Mouse (Mus musculus): Measurements from ENCODE around the gene Magi1. TPM values are rescaled to one million over a fixed set of nuclear protein-coding genes. Genes with fewer than 3 reads are reported as not detected.

The Magi1 gene
- polyA plus RNA-seq, 1 experiment = 158 TPM

DNA sequence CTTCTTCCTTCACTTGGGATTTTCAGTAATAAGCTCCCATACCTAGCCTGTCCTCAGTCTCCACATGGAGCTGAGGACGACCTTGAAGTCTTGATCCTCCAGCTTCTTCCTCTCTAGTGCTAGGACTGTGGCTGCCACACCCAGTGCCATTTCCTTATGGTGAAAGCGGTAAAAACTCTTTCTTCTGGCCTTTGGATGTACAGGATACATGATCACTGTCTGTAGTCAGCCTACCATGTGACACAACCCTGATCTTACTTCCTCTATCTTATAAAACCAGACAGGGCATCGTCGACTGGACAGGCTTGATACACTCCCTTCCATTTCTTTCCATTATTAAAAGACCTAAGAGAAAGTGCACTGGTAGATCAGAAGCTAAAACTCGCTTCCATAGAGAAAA lies 413.7 kb downstream of the Magi1 start:
- 80% methylated on average over 5 of the region's 5 CpGs for WGBS
- no peak for TF ChIP-seq CTCF (IDR thresholded peaks at IDR 0.05; ENCODE audit: insufficient read depth, low read depth, low read length)
- no peak for TF ChIP-seq POLR2A (IDR thresholded peaks at IDR 0.05; ENCODE audit: insufficient read depth, low read depth, low read length)

DNA sequence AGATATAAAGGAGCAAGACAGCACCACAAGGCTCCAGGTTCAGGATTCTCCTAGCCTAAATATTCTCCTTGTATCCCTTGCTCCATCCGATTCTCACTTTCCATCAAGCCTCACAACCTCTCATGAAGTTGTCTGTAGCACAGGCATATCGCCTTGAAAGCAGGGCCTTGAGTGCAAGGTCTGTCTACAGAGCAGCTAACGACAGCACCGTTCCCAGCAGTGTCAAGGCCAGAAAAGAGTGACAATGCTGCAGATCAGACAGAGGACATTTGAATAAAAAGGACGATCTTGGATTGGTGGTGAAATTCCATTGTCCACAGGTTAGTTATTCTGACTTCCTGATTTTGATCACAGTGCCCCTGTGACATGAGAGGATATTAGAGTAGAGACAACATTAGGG lies 421.5 kb downstream of the Magi1 start:
- TF ChIP-seq POLR2A (IDR thresholded peaks at IDR 0.05; ENCODE audit: insufficient read depth, low read depth, low read length) (no peak), CTCF (IDR thresholded peaks at IDR 0.05; ENCODE audit: insufficient read depth, low read depth, low read length) (no peak)
- Histone ChIP-seq H3K4me1 (ENCODE audit: control insufficient read depth, insufficient read depth, low read length) (peaks cover 8% of the 10 kb centered on the region; the same call in 1 of the 2 replicates), H3K27ac (ENCODE audit: insufficient read depth, low read depth, low read length) (no peak overlapping the region), H3K4me3 (ENCODE audit: insufficient read depth, low read depth, low read length) (no peak overlapping the region)
- 90% methylated on average over 5 of the region's 5 CpGs for WGBS

More for the DNA sequence above, 413.7 kb downstream of the Magi1 start:
- no peak overlapping the region for H3K27ac ChIP-seq (ENCODE audit: insufficient read depth, low read depth, low read length)
- no peak overlapping the region for H3K4me3 ChIP-seq (ENCODE audit: insufficient read depth, low read depth, low read length)
- H3K4me1 ChIP-seq (ENCODE audit: control insufficient read depth, insufficient read depth, low read length) = peaks cover 4% of the 10 kb centered on the region; the same call in 1 of the 2 replicates

DNA sequence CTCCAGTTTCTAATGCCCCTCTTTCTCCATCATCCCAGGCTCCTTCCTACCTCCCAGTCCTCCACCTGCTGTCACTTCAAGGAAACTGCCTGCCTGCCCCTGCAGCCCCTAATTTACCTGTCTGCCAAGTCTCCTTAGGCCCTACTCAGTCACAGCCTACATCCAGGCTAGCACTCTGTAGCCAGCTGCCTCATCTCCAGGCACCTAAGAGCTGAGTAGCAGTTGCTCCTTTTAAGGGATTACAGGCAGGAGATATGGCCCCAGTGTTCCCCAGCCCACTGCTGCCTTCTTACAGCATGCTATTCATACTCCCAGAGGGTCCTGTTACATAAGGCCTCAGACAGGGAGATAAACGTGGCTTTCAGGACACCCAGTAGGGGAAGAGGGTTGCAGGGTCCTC lies 426.9 kb downstream of the Magi1 start:
- Histone ChIP-seq H3K4me1 (ENCODE audit: control insufficient read depth, insufficient read depth, low read length) (peaks cover 24% of the 10 kb centered on the region), H3K27ac (ENCODE audit: insufficient read depth, low read depth, low read length) (peak overlapping the region; percentile 96), H3K4me3 (ENCODE audit: insufficient read depth, low read depth, low read length) (no peak overlapping the region)
- 21% methylated on average over 1 of the region's 1 CpGs for WGBS
- TF ChIP-seq CTCF (IDR thresholded peaks at IDR 0.05; ENCODE audit: insufficient read depth, low read depth, low read length) (no peak), POLR2A (IDR thresholded peaks at IDR 0.05; ENCODE audit: insufficient read depth, low read depth, low read length) (no peak)

DNA sequence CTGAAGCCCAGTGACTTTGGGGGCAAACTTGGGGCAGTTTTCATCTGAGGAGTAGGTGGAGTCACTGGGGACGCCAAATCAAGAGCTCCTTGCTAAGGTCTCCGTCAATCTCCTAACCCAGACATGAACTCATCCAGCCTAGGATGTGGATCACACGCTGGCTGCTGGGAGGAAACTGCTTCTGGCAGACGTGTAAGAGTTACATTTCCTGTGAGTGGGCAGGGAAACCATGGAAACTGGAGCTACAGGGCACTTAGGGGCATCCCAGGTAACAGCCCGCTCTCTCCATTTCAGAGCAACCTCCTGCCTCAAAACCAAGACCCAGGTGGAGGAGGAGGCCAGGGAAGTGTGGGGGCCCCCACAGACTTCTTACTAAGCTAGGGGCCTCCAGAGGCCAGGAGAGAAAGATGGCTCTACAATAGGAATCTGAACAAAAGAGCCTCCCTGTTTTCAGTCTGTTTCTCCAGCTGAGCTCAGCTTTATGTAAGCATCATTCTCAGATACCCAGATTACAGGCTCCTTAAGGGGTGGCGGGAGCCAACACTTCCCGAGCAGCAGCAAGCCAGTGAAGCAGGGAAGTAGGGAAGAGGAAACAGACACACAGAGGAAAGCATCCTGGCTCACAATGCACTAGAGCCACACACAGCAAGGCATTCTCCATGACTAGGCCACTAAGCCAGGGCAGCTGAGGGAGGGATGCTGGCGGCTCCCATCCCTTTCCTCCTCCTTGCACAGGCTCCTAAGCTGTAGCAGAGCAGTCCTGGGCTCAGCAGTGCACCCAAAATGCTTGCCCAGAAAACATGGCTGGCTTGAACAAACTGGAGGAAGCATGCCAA lies 427.7 kb downstream of the Magi1 start:
- no peak for TF ChIP-seq POLR2A (IDR thresholded peaks at IDR 0.05; ENCODE audit: insufficient read depth, low read depth, low read length)
- H3K4me3 ChIP-seq (ENCODE audit: insufficient read depth, low read depth, low read length) = no peak overlapping the region
- WGBS = 23% methylated on average over 8 of the region's 8 CpGs
- peaks cover 24% of the 10 kb centered on the region for H3K4me1 ChIP-seq (ENCODE audit: control insufficient read depth, insufficient read depth, low read length)
- peak overlapping the region; percentile 96 for H3K27ac ChIP-seq (ENCODE audit: insufficient read depth, low read depth, low read length)

DNA sequence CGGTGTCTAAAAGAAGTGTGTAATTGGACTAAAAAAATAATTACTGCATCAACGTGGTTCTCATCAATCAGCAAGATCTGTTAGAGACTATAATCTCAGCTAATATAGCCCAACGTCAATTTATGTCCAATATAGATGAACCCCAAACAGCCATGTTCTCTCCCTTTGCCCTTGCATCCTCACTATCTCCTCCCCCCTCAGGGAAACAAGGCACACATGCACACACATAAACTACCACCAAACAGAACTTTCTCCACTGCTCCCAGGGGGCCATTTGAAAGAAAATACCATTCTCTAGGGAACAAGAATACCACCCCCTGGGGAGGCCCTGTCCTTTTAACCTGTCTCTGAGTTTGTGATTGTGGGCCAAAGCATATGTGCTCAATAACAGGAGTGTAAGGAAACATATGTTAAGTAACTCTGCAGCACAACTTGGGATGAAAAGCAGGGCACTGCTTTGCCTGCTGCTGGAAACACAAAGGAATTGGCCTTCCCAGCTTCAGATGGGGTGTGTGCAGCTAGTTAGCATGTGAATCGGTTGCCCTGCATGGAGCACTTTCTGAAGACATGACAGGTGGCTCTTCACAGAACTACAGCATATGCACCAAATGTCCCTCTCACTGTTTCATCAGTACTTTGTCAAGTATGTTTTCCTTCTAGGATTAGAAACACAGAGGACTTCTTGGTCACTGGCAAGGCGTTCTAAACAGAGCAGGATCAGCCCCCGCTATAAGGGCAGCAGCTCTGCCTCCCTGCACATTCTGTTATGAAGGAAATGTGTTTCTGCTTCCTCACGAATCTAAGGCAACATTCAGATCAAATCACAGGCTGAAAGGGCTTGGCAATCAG lies 434.6 kb downstream of the Magi1 start:
- no peak overlapping the region for H3K4me3 ChIP-seq (ENCODE audit: insufficient read depth, low read depth, low read length)
- peaks cover 17% of the 10 kb centered on the region for H3K4me1 ChIP-seq (ENCODE audit: control insufficient read depth, insufficient read depth, low read length)
- TF ChIP-seq POLR2A (IDR thresholded peaks at IDR 0.05; ENCODE audit: insufficient read depth, low read depth, low read length) = no peak
- TF ChIP-seq CTCF (IDR thresholded peaks at IDR 0.05; ENCODE audit: insufficient read depth, low read depth, low read length) = no peak
- peak overlapping the region; percentile 49 for H3K27ac ChIP-seq (ENCODE audit: insufficient read depth, low read depth, low read length)
- WGBS = 40% methylated on average over 7 of the region's 7 CpGs

DNA sequence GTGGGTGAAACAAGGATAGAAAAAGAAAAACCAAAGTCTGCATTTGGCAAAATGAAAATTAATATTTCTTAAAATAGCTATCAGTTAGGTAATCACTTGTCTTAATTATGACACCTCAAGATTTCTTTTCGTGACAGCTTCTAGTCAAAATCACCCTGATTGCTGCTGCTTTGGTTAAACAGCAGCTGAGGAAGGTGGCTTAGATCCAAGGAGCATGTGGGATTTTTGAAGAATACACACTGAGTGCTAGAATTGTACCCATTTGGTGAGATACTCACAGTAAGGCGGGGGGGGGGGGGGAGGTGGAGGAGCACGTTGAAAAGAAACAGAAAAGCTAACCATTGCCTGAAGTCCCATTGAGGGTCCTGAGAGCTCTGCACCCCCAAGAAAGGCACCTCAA lies 438.2 kb downstream of the Magi1 start:
- H3K27ac ChIP-seq (ENCODE audit: insufficient read depth, low read depth, low read length) = no peak overlapping the region
- peaks cover 10% of the 10 kb centered on the region for H3K4me1 ChIP-seq (ENCODE audit: control insufficient read depth, insufficient read depth, low read length)
- no peak overlapping the region for H3K4me3 ChIP-seq (ENCODE audit: insufficient read depth, low read depth, low read length)
- 47% methylated on average over 3 of the region's 3 CpGs for WGBS
- TF ChIP-seq POLR2A (IDR thresholded peaks at IDR 0.05; ENCODE audit: insufficient read depth, low read depth, low read length) (no peak), CTCF (IDR thresholded peaks at IDR 0.05; ENCODE audit: insufficient read depth, low read depth, low read length) (no peak)

DNA sequence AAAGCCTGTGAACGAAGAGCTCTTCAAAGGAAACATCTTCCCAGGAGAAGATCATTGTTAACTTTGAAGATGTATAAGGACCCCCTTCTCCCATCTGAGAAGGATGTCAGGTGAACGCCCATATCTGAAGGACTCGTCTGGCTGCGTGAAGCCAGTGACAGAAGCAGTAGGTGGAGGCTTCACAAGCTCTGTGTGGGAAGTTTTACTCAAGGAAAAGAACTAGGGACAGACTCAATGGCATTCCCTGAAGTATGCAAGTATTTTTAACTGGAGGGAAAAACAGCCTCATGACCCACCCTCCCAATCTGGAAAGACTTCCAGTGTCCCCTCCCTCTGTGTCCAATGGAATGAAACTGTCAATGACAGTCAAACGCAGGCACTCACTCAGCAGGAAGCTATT lies 438.6 kb downstream of the Magi1 start:
- Histone ChIP-seq H3K4me1 (ENCODE audit: control insufficient read depth, insufficient read depth, low read length) (peaks cover 9% of the 10 kb centered on the region), H3K4me3 (ENCODE audit: insufficient read depth, low read depth, low read length) (no peak overlapping the region), H3K27ac (ENCODE audit: insufficient read depth, low read depth, low read length) (no peak overlapping the region)
- 34% methylated on average over 5 of the region's 5 CpGs for WGBS
- TF ChIP-seq CTCF (IDR thresholded peaks at IDR 0.05; ENCODE audit: insufficient read depth, low read depth, low read length) (no peak), POLR2A (IDR thresholded peaks at IDR 0.05; ENCODE audit: insufficient read depth, low read depth, low read length) (no peak)

DNA sequence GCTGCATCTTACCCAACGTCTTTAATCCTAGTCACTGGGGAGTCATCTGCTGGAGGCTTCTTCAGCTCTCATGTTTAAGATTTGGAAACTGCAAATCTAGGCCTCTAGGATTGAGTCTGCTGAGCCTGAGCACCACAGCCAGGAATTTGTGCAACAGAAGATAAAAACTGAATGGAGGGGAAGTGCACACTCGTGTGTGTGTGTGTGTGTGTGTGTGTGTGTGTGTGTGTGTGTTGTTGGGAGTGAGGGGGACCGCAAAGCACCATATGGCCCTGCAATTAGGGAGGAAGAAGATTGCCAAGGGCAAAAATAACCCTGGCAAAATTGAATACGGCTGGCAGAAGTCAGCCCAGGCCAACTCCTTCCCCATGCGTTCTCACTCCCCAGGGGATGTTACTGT lies 439.1 kb downstream of the Magi1 start:
- WGBS = 29% methylated on average over 5 of the region's 5 CpGs
- H3K4me1 ChIP-seq (ENCODE audit: control insufficient read depth, insufficient read depth, low read length) = peaks cover 8% of the 10 kb centered on the region
- peak overlapping the region; percentile 64; the same call in 1 of the 2 replicates for H3K27ac ChIP-seq (ENCODE audit: insufficient read depth, low read depth, low read length)
- no peak overlapping the region for H3K4me3 ChIP-seq (ENCODE audit: insufficient read depth, low read depth, low read length)
- no peak for TF ChIP-seq POLR2A (IDR thresholded peaks at IDR 0.05; ENCODE audit: insufficient read depth, low read depth, low read length)

DNA sequence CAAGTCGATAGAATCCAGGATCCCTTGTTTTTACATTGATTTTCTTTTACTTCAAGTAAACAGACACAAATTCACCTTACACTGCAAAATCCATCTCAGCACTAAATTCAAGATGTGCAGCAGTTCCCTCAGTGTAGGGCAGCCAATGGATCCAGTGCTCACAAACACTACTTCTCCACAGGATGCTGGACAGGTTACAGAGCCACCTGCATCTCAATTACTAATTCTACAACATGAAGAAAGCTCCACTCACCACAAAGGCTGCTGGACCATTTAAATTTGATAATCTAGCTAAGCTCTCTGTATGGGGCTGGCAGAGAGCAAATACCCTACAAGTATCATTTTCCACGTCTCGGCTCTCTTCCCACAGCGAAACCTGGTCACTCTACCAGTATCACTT lies 445.3 kb downstream of the Magi1 start:
- WGBS = 93% methylated on average over 4 of the region's 4 CpGs
- H3K4me3 ChIP-seq (ENCODE audit: insufficient read depth, low read depth, low read length) = no peak overlapping the region
- TF ChIP-seq CTCF (IDR thresholded peaks at IDR 0.05; ENCODE audit: insufficient read depth, low read depth, low read length) = no peak
- TF ChIP-seq POLR2A (IDR thresholded peaks at IDR 0.05; ENCODE audit: insufficient read depth, low read depth, low read length) = no peak
- H3K27ac ChIP-seq (ENCODE audit: insufficient read depth, low read depth, low read length) = no peak overlapping the region
- no peaks in the 10 kb centered on the region for H3K4me1 ChIP-seq (ENCODE audit: control insufficient read depth, insufficient read depth, low read length)

All from olfactory bulb, adult 2 months (tissue).